Mouse (Mus musculus) hindbrain, embryonic 12.5 days (tissue): ENCODE results near the gene Per3. TPM values are rescaled to one million over a fixed set of nuclear protein-coding genes. Genes with fewer than 3 reads are reported as not detected.
"Not testable (repeated sequence)": the region's sequence is repeated elsewhere in the genome, so short reads cannot be mapped to it uniquely, and the experiment has no call there.

Experiments
- ATAC-seq: fragments of 200-750 bp; cut with Nextera tagmentation; 2 replicates; pipeline ENCODE4 v1.8.0; 2017; ENCODE audit warnings: moderate TSS enrichment; ENCODE audit not compliant: low FRiP score
- H3K27ac ChIP-seq: fragments of 300-500 bp; sonication (generic); 2 replicates; pipeline ENCODE4 v1.5.1; 2016; ENCODE audit warnings: mild to moderate bottlenecking
- H3K27me3 ChIP-seq: fragments of 300-500 bp; sonication (generic); 2 replicates; pipeline ENCODE4 v1.6.1; 2016; ENCODE audit warnings: mild to moderate bottlenecking
- H3K36me3 ChIP-seq: fragments of 300-500 bp; sonication (generic); 2 replicates; pipeline ENCODE4 v1.6.1; 2016; ENCODE audit warnings: mild to moderate bottlenecking
- H3K4me1 ChIP-seq: fragments of 300-500 bp; sonication (generic); 2 replicates; pipeline ENCODE4 v1.6.1; 2016
- H3K4me2 ChIP-seq: fragments of 300-500 bp; sonication (generic); replicated peaks from 2 replicates; pipeline ENCODE4 v1.6.1; 2016; ENCODE audit warnings: mild to moderate bottlenecking
- H3K4me3 ChIP-seq: fragments of 300-500 bp; sonication (generic); 2 replicates; pipeline ENCODE4 v1.5.1; 2016; ENCODE audit warnings: mild to moderate bottlenecking
- H3K9ac ChIP-seq: fragments of 300-500 bp; sonication (generic); 2 replicates; pipeline ENCODE4 v1.6.1; 2016; ENCODE audit warnings: mild to moderate bottlenecking, moderate library complexity
- H3K9me3 ChIP-seq: fragments of 300-500 bp; sonication (generic); replicated peaks from 2 replicates; pipeline ENCODE4 v1.6.1; 2016; ENCODE audit warnings: mild to moderate bottlenecking
- WGBS: fragments of 180-500 bp; shearing (Covaris S2); methylation state at CpG from one replicate; pipeline ENCODE4 v1.1.7; 2016; 5-methylcytosine and 5-hydroxymethylcytosine counted together
- polyA plus RNA-seq: library from polyadenylated mRNA; unstranded; fragments of >200 nt; fragmentation: Nextera tagmentation; extraction: Ambion mirVana; gene quantifications from 2 replicates; pipeline ENCODE4 v1.2.1, GENCODE M21; 2016

Gene Per3
- polyA plus RNA-seq, 1 experiment from 2014 or later, result 6.0 TPM

- Histone ChIP-seq H3K9me3 (no peaks in the 10 kb centered on the region), H3K27ac (peak overlapping the region; percentile 90; the same call in 1 of the 2 replicates), H3K4me1 (peaks cover 16% of the 10 kb centered on the region), H3K4me3 (peak overlapping the region; percentile 77; the same call in 1 of the 2 replicates), H3K4me2 (peak overlapping the region; percentile 65), H3K36me3 (peaks cover 32% of the 10 kb centered on the region), H3K9ac (peak overlapping the region; percentile 95), H3K27me3 (no peaks in the 10 kb centered on the region)
- no peak for ATAC-seq
- WGBS, result 79% methylated on average over 4 of the region's 4 CpGs
These were observed 14.2 kb upstream of the Per3 start for GRCm38 (mm10) chr4:151058634-151059033.

GRCm38 (mm10) chr4:151057347-151058321 is 13.2 kb upstream of the Per3 start, which contains the start of gene Vamp3:
Gene Vamp3, minus strand, starts transcription at chr4:151057963.
- Histone ChIP-seq H3K4me1 (peaks cover 16% of the 10 kb centered on the region), H3K4me2 (peak within 1 kb of the TSS; percentile 65), H3K9me3 (no peaks in the 10 kb centered on the region), H3K36me3 (peaks cover 23% of the 10 kb centered on the region), H3K9ac (peak within 1 kb of the TSS; percentile 95), H3K27me3 (no peaks in the 10 kb centered on the region), H3K4me3 (peak within 1 kb of the TSS; percentile 77), H3K27ac (peak within 1 kb of the TSS; percentile 90)
- WGBS, result under 1% methylated on average over 109 of the region's 114 CpGs
- ATAC-seq, result peak; percentile 99

- Histone ChIP-seq H3K4me3 (no peak overlapping the region), H3K27ac (no peak overlapping the region), H3K4me2 (no peak overlapping the region), H3K27me3 (no peaks in the 10 kb centered on the region), H3K4me1 (peaks cover 3% of the 10 kb centered on the region), H3K36me3 (peaks cover 53% of the 10 kb centered on the region), H3K9ac (no peak overlapping the region), H3K9me3 (no peaks in the 10 kb centered on the region)
- ATAC-seq, result no peak
- 85% methylated on average over 1 of the region's 1 CpGs for WGBS
These were observed 6.7 kb upstream of the Per3 start for GRCm38 (mm10) chr4:151051162-151051561.

- Histone ChIP-seq H3K9ac (no peak overlapping the region), H3K4me1 (peaks cover 11% of the 10 kb centered on the region), H3K4me2 (no peak overlapping the region), H3K27me3 (peaks cover 11% of the 10 kb centered on the region; the same call in 1 of the 2 replicates), H3K36me3 (peaks cover 32% of the 10 kb centered on the region), H3K27ac (no peak overlapping the region), H3K4me3 (no peak overlapping the region), H3K9me3 (no peaks in the 10 kb centered on the region)
- 92% methylated on average over 3 of the region's 3 CpGs for WGBS
- no peak for ATAC-seq
These were observed 2.1 kb upstream of the Per3 start for GRCm38 (mm10) chr4:151046524-151046923.

GRCm38 (mm10) chr4:151044944-151045570 is 592 bp upstream of the Per3 start:
- Histone ChIP-seq H3K27me3 (peaks cover 11% of the 10 kb centered on the region; the same call in 1 of the 2 replicates), H3K4me1 (peaks cover 11% of the 10 kb centered on the region), H3K36me3 (peaks cover 21% of the 10 kb centered on the region; the same call in 1 of the 2 replicates), H3K4me2 (peak overlapping the region; percentile 92), H3K9me3 (no peaks in the 10 kb centered on the region), H3K9ac (peak overlapping the region; percentile 43; the same call in 1 of the 2 replicates), H3K4me3 (peak overlapping the region; percentile 54), H3K27ac (peak overlapping the region; percentile 23; the same call in 1 of the 2 replicates)
- WGBS, result 6% methylated on average over 21 of the region's 21 CpGs
- no peak for ATAC-seq

- no peaks in the 10 kb centered on the region for H3K9me3 ChIP-seq
- H3K4me1 ChIP-seq, result peaks cover 11% of the 10 kb centered on the region
- H3K9ac ChIP-seq, result no peak overlapping the region
- H3K27ac ChIP-seq, result no peak overlapping the region
- peak overlapping the region; percentile 54; the same call in 1 of the 2 replicates for H3K4me3 ChIP-seq
- peaks cover 11% of the 10 kb centered on the region; the same call in 1 of the 2 replicates for H3K27me3 ChIP-seq
- H3K4me2 ChIP-seq, result peak overlapping the region; percentile 92
- no peak for ATAC-seq
- peaks cover 5% of the 10 kb centered on the region; the same call in 1 of the 2 replicates for H3K36me3 ChIP-seq
- 53% methylated on average over 5 of the region's 5 CpGs for WGBS
These were observed 1.2 kb downstream of the Per3 start for GRCm38 (mm10) chr4:151043281-151043680.

GRCm38 (mm10) chr4:151041506-151041905 is 3.0 kb downstream of the Per3 start:
- 87% methylated on average over 5 of the region's 5 CpGs for WGBS
- ATAC-seq, result no peak
- Histone ChIP-seq H3K36me3 (no peaks in the 10 kb centered on the region), H3K9me3 (no peaks in the 10 kb centered on the region), H3K4me2 (no peak overlapping the region), H3K27me3 (peaks cover 11% of the 10 kb centered on the region; the same call in 1 of the 2 replicates), H3K4me3 (no peak overlapping the region), H3K4me1 (peaks cover 11% of the 10 kb centered on the region), H3K27ac (no peak overlapping the region), H3K9ac (no peak overlapping the region)

GRCm38 (mm10) chr4:151037800-151038199 is 6.7 kb downstream of the Per3 start:
- Histone ChIP-seq H3K4me2 (no peak overlapping the region), H3K9me3 (no peaks in the 10 kb centered on the region), H3K27me3 (no peaks in the 10 kb centered on the region), H3K36me3 (no peaks in the 10 kb centered on the region), H3K4me3 (no peak overlapping the region), H3K27ac (no peak overlapping the region), H3K9ac (no peak overlapping the region), H3K4me1 (no peaks in the 10 kb centered on the region)
- 89% methylated on average over 11 of the region's 11 CpGs for WGBS
- ATAC-seq, result no peak

GRCm38 (mm10) chr4:151036521-151036920 is 7.9 kb downstream of the Per3 start:
- no peak overlapping the region for H3K4me2 ChIP-seq
- no peaks in the 10 kb centered on the region for H3K27me3 ChIP-seq
- H3K4me1 ChIP-seq, result no peaks in the 10 kb centered on the region
- no peaks in the 10 kb centered on the region for H3K36me3 ChIP-seq
- H3K27ac ChIP-seq, result no peak overlapping the region
- no peaks in the 10 kb centered on the region for H3K9me3 ChIP-seq
- H3K9ac ChIP-seq, result no peak overlapping the region
- 88% methylated on average over 7 of the region's 7 CpGs for WGBS
- no peak overlapping the region for H3K4me3 ChIP-seq
- ATAC-seq, result no peak

- H3K4me1 ChIP-seq, result no peaks in the 10 kb centered on the region
- no peak overlapping the region for H3K4me3 ChIP-seq
- 0 out of 2 replicates have a peak, but pooled peaks cover 2% of the 10 kb centered on the region for H3K36me3 ChIP-seq
- H3K27me3 ChIP-seq, result no peaks in the 10 kb centered on the region
- no peak overlapping the region for H3K4me2 ChIP-seq
- H3K9ac ChIP-seq, result no peak overlapping the region
- no peaks in the 10 kb centered on the region for H3K9me3 ChIP-seq
- no peak for ATAC-seq
- 50% methylated on average over 6 of the region's 6 CpGs for WGBS
- no peak overlapping the region for H3K27ac ChIP-seq
These were observed 17.5 kb downstream of the Per3 start for GRCm38 (mm10) chr4:151027001-151027400.

- 0 out of 2 replicates have a peak, but pooled peaks cover 2% of the 10 kb centered on the region for H3K36me3 ChIP-seq
- H3K27me3 ChIP-seq, result no peaks in the 10 kb centered on the region
- no peaks in the 10 kb centered on the region for H3K4me1 ChIP-seq
- no peak overlapping the region for H3K4me2 ChIP-seq
- no peak overlapping the region for H3K4me3 ChIP-seq
- H3K9me3 ChIP-seq, result no peaks in the 10 kb centered on the region
- no peak overlapping the region for H3K9ac ChIP-seq
- WGBS, result 92% methylated on average over 9 of the region's 9 CpGs
- H3K27ac ChIP-seq, result no peak overlapping the region
- ATAC-seq, result no peak
These were observed 20.3 kb downstream of the Per3 start for GRCm38 (mm10) chr4:151024152-151024551.

- not testable (repeated sequence) for H3K4me1 ChIP-seq, H3K4me2 ChIP-seq, ATAC-seq, H3K4me3 ChIP-seq, H3K27me3 ChIP-seq, H3K9ac ChIP-seq, H3K9me3 ChIP-seq, H3K27ac ChIP-seq
- peaks cover 13% of the 10 kb centered on the region; the same call in 1 of the 2 replicates for H3K36me3 ChIP-seq
- WGBS, result 100% methylated on average over 1 of the region's 1 CpGs
These were observed 27.1 kb downstream of the Per3 start for GRCm38 (mm10) chr4:151017356-151017755.
